Mouse (Mus musculus) ZHBTc4 (cell line): ENCODE results near the gene Etv2.

Experiments
- DNase-seq: peaks from one replicate; pipeline ENCODE4 v3.0.0-alpha.2; 2011; ENCODE audit warnings: low read depth, low spot score

Etv2 gene

DNA sequence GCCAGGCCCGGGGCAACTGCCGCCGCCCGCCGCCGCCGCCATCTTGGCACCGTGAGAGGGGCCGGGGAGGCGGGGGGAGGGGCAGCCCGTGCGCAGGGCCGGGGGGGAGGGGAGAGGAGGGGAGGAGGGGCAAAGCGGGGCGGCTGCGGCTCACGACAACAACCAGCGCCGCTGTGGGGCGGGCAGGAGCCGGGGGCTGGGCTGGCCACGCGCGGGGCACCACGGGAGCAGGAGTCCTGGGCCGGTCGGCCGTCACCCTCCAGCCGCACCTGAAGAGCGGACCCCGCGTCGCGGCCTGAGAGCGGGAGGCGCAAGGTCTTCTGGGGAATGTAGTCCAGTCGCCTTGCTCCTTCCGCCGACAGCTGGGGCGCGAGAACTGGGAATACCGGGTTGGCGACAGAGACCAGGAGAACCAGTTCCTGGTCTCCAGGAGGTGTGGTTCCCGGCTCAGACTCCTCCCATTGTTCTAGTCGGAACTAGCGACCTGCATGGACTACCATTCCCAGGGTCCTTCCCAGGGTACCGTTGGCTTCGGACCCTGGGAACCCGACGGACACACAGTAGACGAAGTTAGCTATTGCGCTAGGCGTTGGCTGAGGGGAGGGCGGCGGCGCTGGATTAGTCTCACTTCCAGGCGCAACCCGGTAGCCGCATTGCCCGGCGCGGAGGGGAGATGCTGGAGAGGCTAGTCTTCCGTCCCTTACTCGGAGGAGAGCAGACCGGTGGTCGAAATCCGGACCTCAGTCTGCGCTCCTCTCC, 46.8 kb downstream of the Etv2 start, which contains the start of gene Kmt2b:
Gene Kmt2b (minus strand): TSS at position 51 of the 759 bp plus-strand sequence.
- peak; percentile 100 for DNase-seq

DNA sequence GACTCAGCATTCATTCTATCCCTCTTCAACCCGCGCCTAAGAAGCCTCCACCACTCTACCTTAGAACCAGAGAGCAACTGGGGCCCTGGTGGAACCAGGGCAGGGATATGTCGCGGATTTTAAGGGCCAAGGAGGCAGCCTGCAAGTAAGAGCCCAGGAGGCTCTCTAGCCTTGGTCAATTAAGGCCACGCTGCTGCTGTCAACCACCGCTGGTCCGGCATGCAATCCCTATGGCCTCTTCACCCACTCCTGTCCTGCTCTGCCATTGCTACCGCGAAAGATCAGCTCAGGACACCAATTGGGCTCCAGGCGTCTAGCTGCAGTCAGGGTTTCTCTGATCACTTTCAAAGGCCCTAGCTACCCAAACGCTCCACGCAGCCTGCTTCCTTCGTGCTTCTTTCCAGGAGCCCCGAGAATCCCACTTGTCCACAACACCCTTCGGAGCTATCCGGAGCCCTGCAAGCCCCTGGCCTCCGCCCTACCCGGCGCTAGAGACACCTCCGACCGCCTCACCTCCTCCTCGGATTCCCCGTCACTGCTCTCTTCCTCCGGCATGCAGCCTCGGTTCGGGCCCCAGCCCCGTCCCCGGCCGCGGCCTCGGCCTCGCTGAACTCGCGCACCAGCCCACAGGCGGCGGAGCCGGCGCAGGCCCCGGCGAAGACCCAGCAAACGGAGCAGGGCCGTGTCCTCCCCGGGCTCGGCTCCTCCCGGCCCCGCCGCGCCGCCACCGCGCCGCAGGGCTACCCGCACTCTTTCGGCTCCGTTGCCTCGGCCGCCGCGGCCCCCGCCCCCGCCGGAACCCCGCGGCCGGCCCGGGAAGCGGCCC, 47.6 kb downstream of the Etv2 start:
- DNase-seq: peak; percentile 45

DNA sequence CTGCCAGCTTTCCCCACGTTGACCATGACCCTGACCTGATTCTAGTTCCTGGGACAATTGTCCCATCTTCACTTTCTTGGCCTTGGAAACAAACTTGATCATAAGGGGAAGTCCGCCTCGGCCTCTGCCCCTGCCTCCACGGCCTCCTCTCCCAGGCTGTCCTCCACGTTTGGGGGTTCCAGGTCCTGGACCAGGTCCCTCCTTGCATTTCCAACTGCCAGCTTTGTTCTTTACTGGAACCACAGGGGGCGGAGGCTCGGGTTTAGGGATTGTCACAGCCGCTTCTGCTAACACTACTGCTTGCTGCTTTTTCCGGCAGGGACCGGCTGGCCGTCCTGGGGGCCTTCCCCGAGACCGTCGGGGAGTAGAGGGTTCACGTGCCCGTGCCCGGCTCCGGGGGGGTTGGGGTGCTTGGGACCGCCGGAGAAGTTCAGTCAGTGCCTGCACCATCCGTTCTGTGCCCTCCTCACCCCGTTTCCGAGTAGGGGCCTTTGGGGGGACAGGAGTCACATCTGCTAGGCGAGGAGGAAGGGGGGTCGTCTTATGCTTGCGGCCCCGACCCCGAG, 49.1 kb downstream of the Etv2 start:
- no peak for DNase-seq

DNA sequence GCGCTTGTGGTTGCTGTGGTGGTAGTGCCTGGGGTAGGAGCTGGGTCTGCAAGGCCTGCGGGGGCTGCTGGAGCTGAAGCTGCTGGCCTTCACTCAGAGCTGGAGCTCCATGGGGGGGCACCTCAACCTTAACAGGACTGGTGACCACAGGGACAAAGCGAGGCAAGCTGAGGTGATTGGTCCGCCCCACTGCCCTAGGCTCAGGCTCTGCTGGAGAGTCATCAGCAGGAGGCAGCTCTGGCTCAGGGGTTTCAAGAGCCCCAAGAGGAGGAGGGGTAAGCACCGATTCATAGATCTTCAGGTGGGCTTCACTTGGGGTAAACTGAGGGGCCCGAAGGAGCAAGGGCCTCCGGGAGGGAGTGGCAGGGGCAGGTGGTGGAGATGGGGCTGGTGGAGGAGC, 50.5 kb downstream of the Etv2 start:
- no peak for DNase-seq

DNA sequence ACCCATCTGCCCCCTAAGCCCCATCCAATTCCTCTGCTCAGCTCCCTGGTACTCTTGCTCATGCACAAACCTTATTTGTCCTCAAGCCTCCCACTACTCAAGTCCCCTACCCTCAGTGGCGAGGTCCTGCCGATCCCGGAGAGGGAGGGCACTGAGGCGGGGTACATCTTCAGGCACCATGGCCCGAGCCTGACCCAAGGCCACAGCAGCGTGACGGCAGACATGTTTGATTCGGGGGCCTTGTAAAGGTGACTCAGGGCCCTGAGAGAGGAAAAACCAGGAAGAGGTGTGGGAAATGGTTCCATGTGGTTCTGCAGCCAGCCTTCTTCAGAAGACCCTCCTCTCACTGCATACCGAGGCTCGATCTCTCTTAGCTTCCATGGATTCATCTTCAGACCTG, 51.3 kb downstream of the Etv2 start:
- DNase-seq: no peak
